Mouse (Mus musculus) hindbrain, postnatal 0 days (tissue): ENCODE measurements around the gene Igfbp6. TPM values are rescaled to one million over a fixed set of nuclear protein-coding genes. Genes with fewer than 3 reads are reported as not detected.

Source experiments
- ATAC-seq: fragments of 200-750 bp; cut with Nextera tagmentation; 2 replicates; pipeline ENCODE4 v1.8.0; 2017; ENCODE audit warnings: mild to moderate bottlenecking, moderate TSS enrichment, moderate library complexity
- DNase-seq: peaks from one replicate; pipeline ENCODE4 v3.0.0-alpha.2; 2015; ENCODE audit warnings: low spot score
- H3K27ac ChIP-seq: fragments of 300-500 bp; sonication (generic); 2 replicates; pipeline ENCODE4 v1.5.1; 2014; ENCODE audit warnings: mild to moderate bottlenecking
- H3K27me3 ChIP-seq: fragments of 300-500 bp; sonication (generic); 2 replicates; pipeline ENCODE4 v1.6.1; 2014; ENCODE audit warnings: low read length, mixed read lengths; ENCODE audit not compliant: insufficient read depth
- H3K36me3 ChIP-seq: fragments of 300-500 bp; sonication (generic); 2 replicates; pipeline ENCODE4 v1.6.1; 2014; ENCODE audit warnings: low read length, mixed read lengths; ENCODE audit not compliant: insufficient read depth
- H3K4me1 ChIP-seq: fragments of 300-500 bp; sonication (generic); 2 replicates; pipeline ENCODE4 v1.6.1; 2014; ENCODE audit warnings: antibody characterized with exemption, low read length, mixed read lengths; ENCODE audit not compliant: insufficient read depth
- H3K4me2 ChIP-seq: fragments of 300-500 bp; sonication (generic); 2 replicates; pipeline ENCODE4 v1.6.1; 2014; ENCODE audit warnings: low read depth, mild to moderate bottlenecking, low read length, moderate library complexity, mixed read lengths
- H3K4me3 ChIP-seq: fragments of 300-500 bp; sonication (generic); 2 replicates; pipeline ENCODE4 v1.5.1; 2014; ENCODE audit warnings: low read length
- H3K9ac ChIP-seq: fragments of 300-500 bp; sonication (generic); replicated peaks from 2 replicates; pipeline ENCODE4 v1.6.1; 2014; ENCODE audit warnings: mild to moderate bottlenecking, low read length, moderate library complexity, mixed read lengths
- H3K9me3 ChIP-seq: fragments of 300-500 bp; sonication (generic); 2 replicates; pipeline ENCODE4 v1.6.1; 2016; ENCODE audit warnings: low read length, mixed read lengths
- CTCF ChIP-seq: IDR thresholded peaks from 2 replicates; pipeline ENCODE4 v1.5.1; 2016; ENCODE audit warnings: antibody characterized with exemption, control low read depth, low read depth
- WGBS: fragments of 180-500 bp; shearing (Covaris S2); extraction: QIAGEN DNeasy Blood & Tissue Kit; methylation state at CpG from one replicate; pipeline ENCODE4 v1.1.7; 2014; 5-methylcytosine and 5-hydroxymethylcytosine counted together
- polyA plus RNA-seq: library from polyadenylated mRNA; unstranded; fragments of >200 nt; fragmentation: Nextera tagmentation; extraction: Ambion mirVana; gene quantifications from 2 replicates; pipeline ENCODE4 v1.2.1, GENCODE M21; 2015
- total RNA-seq: library from RNA; depleted of rRNA; stranded (reverse); fragments of >200 nt; gene quantifications from 2 replicates; pipeline ENCODE4 v1.2.3, GENCODE M21; 2014

Gene Igfbp6
- total and polyA plus RNA-seq, 2 experiments from 2014 or later: 11.5 to 12.8 TPM

- Histone ChIP-seq H3K9me3 (no peaks in the 10 kb centered on the region), H3K36me3 (no peaks in the 10 kb centered on the region), H3K4me3 (no peak overlapping the region), H3K4me1 (peaks cover 15% of the 10 kb centered on the region), H3K27me3 (no peaks in the 10 kb centered on the region), H3K27ac (peak overlapping the region; percentile 22; the same call in 1 of the 2 replicates), H3K9ac (no peak overlapping the region), H3K4me2 (no peak overlapping the region)
- WGBS: 44% methylated on average over 18 of the region's 18 CpGs
- peak; percentile 50 for ATAC-seq
- peak; percentile 90 for DNase-seq
- TF ChIP-seq CTCF: peak; percentile 82
Observed at GRCm38 (mm10) chr15:102108651-102109525, 35.3 kb upstream of the Igfbp6 start.

- Histone ChIP-seq H3K4me1 (peaks cover 13% of the 10 kb centered on the region), H3K36me3 (no peaks in the 10 kb centered on the region; the same call in 1 of the 2 replicates), H3K27ac (no peak overlapping the region), H3K4me3 (no peak overlapping the region), H3K9me3 (no peaks in the 10 kb centered on the region), H3K4me2 (no peak overlapping the region), H3K27me3 (no peaks in the 10 kb centered on the region), H3K9ac (no peak overlapping the region)
- no peak for TF ChIP-seq CTCF
- ATAC-seq (no peak), DNase-seq (no peak)
- WGBS: 94% methylated on average over 7 of the region's 7 CpGs
Observed at GRCm38 (mm10) chr15:102110271-102110670, 33.9 kb upstream of the Igfbp6 start.

GRCm38 (mm10) chr15:102110701-102111494, 33.3 kb upstream of the Igfbp6 start:
- H3K4me1 ChIP-seq: peaks cover 13% of the 10 kb centered on the region; the same call in 1 of the 2 replicates
- no peak for TF ChIP-seq CTCF
- no peaks in the 10 kb centered on the region; the same call in 1 of the 2 replicates for H3K36me3 ChIP-seq
- H3K9me3 ChIP-seq: no peaks in the 10 kb centered on the region
- ATAC-seq: no peak
- no peak overlapping the region for H3K27ac ChIP-seq
- WGBS: 77% methylated on average over 29 of the region's 29 CpGs
- H3K9ac ChIP-seq: no peak overlapping the region
- DNase-seq: no peak
- no peaks in the 10 kb centered on the region for H3K27me3 ChIP-seq
- no peak overlapping the region for H3K4me3 ChIP-seq
- H3K4me2 ChIP-seq: no peak overlapping the region

GRCm38 (mm10) chr15:102111495-102111829, 32.7 kb upstream of the Igfbp6 start:
- WGBS: 63% methylated on average over 11 of the region's 11 CpGs
- DNase-seq (no peak), ATAC-seq (no peak)
- no peaks in the 10 kb centered on the region for H3K9me3 ChIP-seq
- no peaks in the 10 kb centered on the region; the same call in 1 of the 2 replicates for H3K36me3 ChIP-seq
- no peak overlapping the region for H3K4me3 ChIP-seq
- no peak for TF ChIP-seq CTCF
- H3K4me1 ChIP-seq: peaks cover 15% of the 10 kb centered on the region
- H3K9ac ChIP-seq: no peak overlapping the region
- no peak overlapping the region for H3K4me2 ChIP-seq
- no peak overlapping the region for H3K27ac ChIP-seq
- no peaks in the 10 kb centered on the region for H3K27me3 ChIP-seq

GRCm38 (mm10) chr15:102112181-102112580, 32.0 kb upstream of the Igfbp6 start:
- DNase-seq (no peak), ATAC-seq (no peak)
- Histone ChIP-seq H3K9ac (no peak overlapping the region), H3K36me3 (peaks cover 5% of the 10 kb centered on the region; the same call in 1 of the 2 replicates), H3K4me2 (no peak overlapping the region), H3K4me1 (peaks cover 22% of the 10 kb centered on the region), H3K9me3 (no peaks in the 10 kb centered on the region), H3K27me3 (no peaks in the 10 kb centered on the region), H3K4me3 (no peak overlapping the region), H3K27ac (no peak overlapping the region)
- WGBS: 93% methylated on average over 6 of the region's 6 CpGs
- no peak for TF ChIP-seq CTCF

GRCm38 (mm10) chr15:102112827-102113226, 31.3 kb upstream of the Igfbp6 start:
- Histone ChIP-seq H3K4me2 (no peak overlapping the region), H3K4me3 (no peak overlapping the region), H3K9me3 (no peaks in the 10 kb centered on the region), H3K27ac (no peak overlapping the region), H3K36me3 (peaks cover 11% of the 10 kb centered on the region; the same call in 1 of the 2 replicates), H3K27me3 (no peaks in the 10 kb centered on the region), H3K9ac (no peak overlapping the region), H3K4me1 (peaks cover 22% of the 10 kb centered on the region)
- TF ChIP-seq CTCF: no peak
- 76% methylated on average over 8 of the region's 8 CpGs for WGBS
- DNase-seq: no peak
- no peak for ATAC-seq
